Mouse (Mus musculus): ENCODE measurements around the gene Ppfia1. TPM values are rescaled to one million over a fixed set of nuclear protein-coding genes. Genes with fewer than 3 reads are reported as not detected.

The Ppfia1 gene
- polyA plus RNA-seq (2012; rRNA removed) (12.6 and 15.4 TPM in 2 replicates), polyA plus RNA-seq (2014; fragmentation: Nextera tagmentation; extraction: Ambion mirVana) (13.7 and 15.1 TPM in 2 replicates)

GRCm38 (mm10) chr7:144553237-144554122, at the start of gene Ppfia1:
Gene Ppfia1 (minus strand): TSS chr7:144553729.
- Histone ChIP-seq H3K27me3 (ENCODE audit: control insufficient read depth, insufficient read depth, low read length) (no peaks in the 10 kb centered on the region), H3K9me3 (ENCODE audit: control insufficient read depth, low read length) (no peaks in the 10 kb centered on the region), H3K4me3 (ENCODE audit: insufficient read depth in 1 of 2, low read depth in 2 of 2, low read length in 2 of 2) (peak within 1 kb of the TSS; percentile 84 to 96), H3K27ac (peak within 1 kb of the TSS; percentile 46), H3K9ac (replicated peaks) (peak within 1 kb of the TSS; percentile 94), H3K4me1 (replicated peaks; ENCODE audit: control insufficient read depth in 2 of 2, insufficient read depth in 2 of 2, low read length in 1 of 2) (peaks cover 21 to 26% of the 10 kb centered on the region in 2 experiments), H3K36me3 (replicated peaks; ENCODE audit: control insufficient read depth, insufficient read depth, low read depth) (peaks cover 14% of the 10 kb centered on the region), H3K4me2 (ENCODE audit: low read depth) (peak within 1 kb of the TSS; percentile 89)
- DNase-seq (ENCODE audit: low read depth in 3 of 3, low spot score in 3 of 3), result peak; percentile 88 to 91 (median 90)
- TF ChIP-seq EP300 (IDR thresholded peaks at IDR 0.05; ENCODE audit: low read depth) (no peak), CTCF (IDR thresholded peaks at IDR 0.05; ENCODE audit: low read depth) (no peak)
- peak; percentile 94 for ATAC-seq (ENCODE audit: insufficient read depth)
- WGBS (ENCODE audit: insufficient replicate concordance), result under 1% methylated on average over 95 of the region's 97 CpGs

GRCm38 (mm10) chr7:144600333-144600900, 46.9 kb upstream of the Ppfia1 start:
- H3K4me3 ChIP-seq (ENCODE audit: insufficient read depth in 1 of 2, low read depth in 2 of 2, low read length in 2 of 2), result no peak overlapping the region
- 76% methylated on average over 6 of the region's 6 CpGs for WGBS (ENCODE audit: insufficient replicate concordance)
- no peak for TF ChIP-seq EP300 (IDR thresholded peaks at IDR 0.05; ENCODE audit: low read depth)
- no peak for TF ChIP-seq CTCF (IDR thresholded peaks at IDR 0.05; ENCODE audit: low read depth)
- no peaks in the 10 kb centered on the region for H3K36me3 ChIP-seq (replicated peaks; ENCODE audit: control insufficient read depth, insufficient read depth, low read depth)
- H3K9ac ChIP-seq (replicated peaks), result no peak overlapping the region
- H3K27ac ChIP-seq, result no peak overlapping the region
- H3K4me1 ChIP-seq (replicated peaks; ENCODE audit: control insufficient read depth in 2 of 2, insufficient read depth in 2 of 2, low read length in 1 of 2), result no peaks in the 10 kb centered on the region
- no peak for ATAC-seq (ENCODE audit: insufficient read depth)
- no peaks in the 10 kb centered on the region for H3K9me3 ChIP-seq (ENCODE audit: control insufficient read depth, low read length)
- H3K27me3 ChIP-seq (ENCODE audit: control insufficient read depth, insufficient read depth, low read length), result no peaks in the 10 kb centered on the region
- H3K4me2 ChIP-seq (ENCODE audit: low read depth), result no peak overlapping the region
- DNase-seq (ENCODE audit: low read depth in 3 of 3, low spot score in 3 of 3), result no peak

- no peak for DNase-seq (ENCODE audit: low read depth in 3 of 3, low spot score in 3 of 3)
- Histone ChIP-seq H3K27ac (no peak overlapping the region), H3K4me1 (replicated peaks; ENCODE audit: control insufficient read depth in 2 of 2, insufficient read depth in 2 of 2, low read length in 1 of 2) (no peaks in the 10 kb centered on the region), H3K9me3 (ENCODE audit: control insufficient read depth, low read length) (no peaks in the 10 kb centered on the region), H3K9ac (replicated peaks) (no peak overlapping the region), H3K4me2 (ENCODE audit: low read depth) (no peak overlapping the region), H3K36me3 (replicated peaks; ENCODE audit: control insufficient read depth, insufficient read depth, low read depth) (no peaks in the 10 kb centered on the region), H3K4me3 (ENCODE audit: insufficient read depth in 1 of 2, low read depth in 2 of 2, low read length in 2 of 2) (no peak overlapping the region), H3K27me3 (ENCODE audit: control insufficient read depth, insufficient read depth, low read length) (no peaks in the 10 kb centered on the region)
- TF ChIP-seq EP300 (IDR thresholded peaks at IDR 0.05; ENCODE audit: low read depth) (no peak), CTCF (IDR thresholded peaks at IDR 0.05; ENCODE audit: low read depth) (no peak)
- no peak for ATAC-seq (ENCODE audit: insufficient read depth)
- 63% methylated on average over 3 of the region's 3 CpGs for WGBS (ENCODE audit: insufficient replicate concordance)
Measured at GRCm38 (mm10) chr7:144589508-144589907, 36.0 kb upstream of the Ppfia1 start.

GRCm38 (mm10) chr7:144587291-144587690, 33.8 kb upstream of the Ppfia1 start:
- no peak overlapping the region for H3K27ac ChIP-seq
- H3K4me3 ChIP-seq (ENCODE audit: insufficient read depth in 1 of 2, low read depth in 2 of 2, low read length in 2 of 2), result no peak overlapping the region
- H3K27me3 ChIP-seq (ENCODE audit: control insufficient read depth, insufficient read depth, low read length), result no peaks in the 10 kb centered on the region
- no peaks in the 10 kb centered on the region for H3K9me3 ChIP-seq (ENCODE audit: control insufficient read depth, low read length)
- DNase-seq (ENCODE audit: low read depth in 3 of 3, low spot score in 3 of 3) (no peak), ATAC-seq (ENCODE audit: insufficient read depth) (no peak)
- TF ChIP-seq EP300 (IDR thresholded peaks at IDR 0.05; ENCODE audit: low read depth), result no peak
- peak; percentile 62 for TF ChIP-seq CTCF (IDR thresholded peaks at IDR 0.05; ENCODE audit: low read depth)
- no peak overlapping the region for H3K9ac ChIP-seq (replicated peaks)
- H3K4me1 ChIP-seq (replicated peaks; ENCODE audit: control insufficient read depth in 2 of 2, insufficient read depth in 2 of 2, low read length in 1 of 2), result peaks cover 4 to 9% of the 10 kb centered on the region in 2 experiments; a peak in 3 of 4 replicates
- H3K36me3 ChIP-seq (replicated peaks; ENCODE audit: control insufficient read depth, insufficient read depth, low read depth), result no peaks in the 10 kb centered on the region
- 15% methylated on average over 2 of the region's 2 CpGs for WGBS (ENCODE audit: insufficient replicate concordance)
- H3K4me2 ChIP-seq (ENCODE audit: low read depth), result no peak overlapping the region

- peaks cover 7 to 13% of the 10 kb centered on the region in 2 experiments; a peak in 3 of 4 replicates for H3K4me1 ChIP-seq (replicated peaks; ENCODE audit: control insufficient read depth in 2 of 2, insufficient read depth in 2 of 2, low read length in 1 of 2)
- WGBS (ENCODE audit: insufficient replicate concordance), result 9% methylated on average over 6 of the region's 6 CpGs
- H3K27ac ChIP-seq, result no peak overlapping the region
- ATAC-seq (ENCODE audit: insufficient read depth) (no peak), DNase-seq (ENCODE audit: low read depth in 3 of 3, low spot score in 3 of 3) (peak; percentile 13 to 26 (median 25))
- no peak overlapping the region for H3K4me3 ChIP-seq (ENCODE audit: insufficient read depth in 1 of 2, low read depth in 2 of 2, low read length in 2 of 2)
- no peaks in the 10 kb centered on the region for H3K9me3 ChIP-seq (ENCODE audit: control insufficient read depth, low read length)
- H3K9ac ChIP-seq (replicated peaks), result no peak overlapping the region
- no peaks in the 10 kb centered on the region for H3K36me3 ChIP-seq (replicated peaks; ENCODE audit: control insufficient read depth, insufficient read depth, low read depth)
- H3K27me3 ChIP-seq (ENCODE audit: control insufficient read depth, insufficient read depth, low read length), result no peaks in the 10 kb centered on the region
- TF ChIP-seq EP300 (IDR thresholded peaks at IDR 0.05; ENCODE audit: low read depth) (no peak), CTCF (IDR thresholded peaks at IDR 0.05; ENCODE audit: low read depth) (peak; percentile 94)
- no peak overlapping the region for H3K4me2 ChIP-seq (ENCODE audit: low read depth)
Measured at GRCm38 (mm10) chr7:144585648-144586047, 32.1 kb upstream of the Ppfia1 start.
